Mouse (Mus musculus) heart, postnatal 0 days (tissue): ENCODE data around the gene Ybey. TPM values are rescaled to one million over a fixed set of nuclear protein-coding genes. Genes with fewer than 3 reads are reported as not detected.

Experiments
- ATAC-seq: fragments of 200-750 bp; cut with Nextera tagmentation; 2 replicates; pipeline ENCODE4 v1.8.0; 2017; ENCODE audit warnings: low read depth, moderate number of reproducible peaks, moderate library complexity; ENCODE audit not compliant: insufficient read depth
- DNase-seq: peaks from one replicate; pipeline ENCODE4 v3.0.0-alpha.2; 2016; ENCODE audit warnings: low spot score
- H3K27ac ChIP-seq: fragments of 300-500 bp; sonication (generic); 2 replicates; pipeline ENCODE4 v1.5.1; 2014; ENCODE audit warnings: low read depth, mild to moderate bottlenecking
- H3K27me3 ChIP-seq: fragments of 300-500 bp; sonication (generic); 2 replicates; pipeline ENCODE4 v1.6.1; 2014; ENCODE audit warnings: low read length, mixed read lengths; ENCODE audit not compliant: control insufficient read depth, insufficient read depth
- H3K36me3 ChIP-seq: fragments of 300-500 bp; sonication (generic); replicated peaks from 2 replicates; pipeline ENCODE4 v1.6.1; 2014; ENCODE audit warnings: low read length, mixed read lengths; ENCODE audit not compliant: control insufficient read depth, insufficient read depth
- H3K4me1 ChIP-seq: fragments of 300-500 bp; sonication (generic); 2 replicates; pipeline ENCODE4 v1.6.1; 2014; ENCODE audit warnings: antibody characterized with exemption; ENCODE audit not compliant: control insufficient read depth, insufficient read depth
- H3K4me2 ChIP-seq: fragments of 300-500 bp; sonication (generic); 2 replicates; pipeline ENCODE4 v1.6.1; 2014; ENCODE audit warnings: low read depth, mild to moderate bottlenecking, low read length, moderate library complexity
- H3K4me3 ChIP-seq: fragments of 300-500 bp; sonication (generic); 2 replicates; pipeline ENCODE4 v1.5.1; 2014; ENCODE audit warnings: low read depth, low read length
- H3K9ac ChIP-seq: fragments of 300-500 bp; sonication (generic); replicated peaks from 2 replicates; pipeline ENCODE4 v1.6.1; 2014; ENCODE audit warnings: low read depth, low read length, mixed read lengths
- H3K9me3 ChIP-seq: fragments of 300-500 bp; sonication (generic); replicated peaks from 2 replicates; pipeline ENCODE4 v1.6.1; 2016; ENCODE audit warnings: low read length; ENCODE audit not compliant: control insufficient read depth
- CTCF ChIP-seq: IDR thresholded peaks from 2 replicates; pipeline ENCODE4 v1.5.1; 2016; ENCODE audit warnings: antibody characterized with exemption, control low read depth, low read depth
- EP300 ChIP-seq: IDR thresholded peaks from 2 replicates; pipeline ENCODE4 v1.6.1; 2016; ENCODE audit warnings: antibody characterized with exemption, low read depth
- WGBS: fragments of 180-500 bp; shearing (Covaris S2); extraction: QIAGEN DNeasy Blood & Tissue Kit; methylation state at CpG from one replicate; pipeline ENCODE4 v1.1.7; 2014; 5-methylcytosine and 5-hydroxymethylcytosine counted together
- polyA plus RNA-seq: library from polyadenylated mRNA; unstranded; fragments of >200 nt; fragmentation: Nextera tagmentation; extraction: Ambion mirVana; gene quantifications from 2 replicates; pipeline ENCODE4 v1.2.1, GENCODE M21; 2015
- total RNA-seq: library from RNA; depleted of rRNA; stranded (reverse); fragments of >200 nt; gene quantifications from 2 replicates; pipeline ENCODE4 v1.2.3, GENCODE M21; 2014; ENCODE audit warnings: low replicate concordance

Gene Ybey
- total and polyA plus RNA-seq, 2 experiments from 2014 or later, result 4.5 to 6.3 TPM

- peak; percentile 32 for DNase-seq
- WGBS, result 31% methylated on average over 6 of the region's 6 CpGs
- H3K9ac ChIP-seq, result no peak overlapping the region
- H3K4me1 ChIP-seq, result no peaks in the 10 kb centered on the region
- H3K36me3 ChIP-seq, result peaks cover 97% of the 10 kb centered on the region
- no peak overlapping the region for H3K4me3 ChIP-seq
- ATAC-seq, result peak; percentile 55
- no peaks in the 10 kb centered on the region for H3K9me3 ChIP-seq
- no peak overlapping the region for H3K4me2 ChIP-seq
- H3K27me3 ChIP-seq, result no peaks in the 10 kb centered on the region
- 0 out of 2 replicates have a peak overlapping the region, but pooled peaks have one; percentile 35 for H3K27ac ChIP-seq
- TF ChIP-seq CTCF (no peak), EP300 (no peak)
Measured at GRCm38 (mm10) chr10:76481480-76481879, 12.6 kb upstream of the Ybey start.

- Histone ChIP-seq H3K27me3 (no peaks in the 10 kb centered on the region), H3K4me2 (no peak overlapping the region), H3K36me3 (peaks cover 97% of the 10 kb centered on the region), H3K9me3 (no peaks in the 10 kb centered on the region), H3K9ac (no peak overlapping the region), H3K4me1 (no peaks in the 10 kb centered on the region), H3K27ac (peak overlapping the region; percentile 35; the same call in 1 of the 2 replicates), H3K4me3 (no peak overlapping the region)
- DNase-seq (no peak), ATAC-seq (no peak)
- WGBS, result 88% methylated on average over 12 of the region's 13 CpGs
- TF ChIP-seq EP300, result no peak
- no peak for TF ChIP-seq CTCF
Measured at GRCm38 (mm10) chr10:76480851-76481250, 11.9 kb upstream of the Ybey start.

GRCm38 (mm10) chr10:76473759-76474158, 4.8 kb upstream of the Ybey start:
- Histone ChIP-seq H3K4me1 (no peaks in the 10 kb centered on the region), H3K36me3 (peaks cover 72% of the 10 kb centered on the region)
- 82% methylated on average over 5 of the region's 5 CpGs for WGBS

GRCm38 (mm10) chr10:76462721-76463120, 6.2 kb downstream of the Ybey start:
- ATAC-seq (no peak), DNase-seq (no peak)
- Histone ChIP-seq H3K4me1 (no peaks in the 10 kb centered on the region), H3K27ac (no peak overlapping the region), H3K4me2 (no peak overlapping the region), H3K4me3 (no peak overlapping the region), H3K9me3 (peaks cover 5% of the 10 kb centered on the region), H3K27me3 (no peaks in the 10 kb centered on the region), H3K9ac (no peak overlapping the region), H3K36me3 (no peaks in the 10 kb centered on the region)
- TF ChIP-seq CTCF, result no peak
- no peak for TF ChIP-seq EP300
- 79% methylated on average over 6 of the region's 6 CpGs for WGBS

More at GRCm38 (mm10) chr10:76473759-76474158, 4.8 kb upstream of the Ybey start:
- no peak overlapping the region for H3K9ac ChIP-seq
- H3K4me3 ChIP-seq, result no peak overlapping the region
- ATAC-seq, result no peak
- no peaks in the 10 kb centered on the region for H3K27me3 ChIP-seq
- H3K27ac ChIP-seq, result no peak overlapping the region
- H3K9me3 ChIP-seq, result no peaks in the 10 kb centered on the region
- TF ChIP-seq EP300 (no peak), CTCF (no peak)
- no peak for DNase-seq
- H3K4me2 ChIP-seq, result no peak overlapping the region

- Histone ChIP-seq H3K4me2 (no peak overlapping the region), H3K27ac (no peak overlapping the region), H3K36me3 (no peaks in the 10 kb centered on the region), H3K9me3 (peaks cover 5% of the 10 kb centered on the region), H3K4me1 (no peaks in the 10 kb centered on the region), H3K4me3 (no peak overlapping the region), H3K9ac (no peak overlapping the region), H3K27me3 (no peaks in the 10 kb centered on the region)
- DNase-seq (no peak), ATAC-seq (no peak)
- WGBS, result 84% methylated on average over 7 of the region's 7 CpGs
- TF ChIP-seq EP300 (no peak), CTCF (no peak)
Measured at GRCm38 (mm10) chr10:76462312-76462711, 6.6 kb downstream of the Ybey start.

- H3K36me3 ChIP-seq, result no peaks in the 10 kb centered on the region
- no peak overlapping the region for H3K27ac ChIP-seq
- H3K4me1 ChIP-seq, result no peaks in the 10 kb centered on the region
- no peak for ATAC-seq
- TF ChIP-seq EP300, result no peak
- peaks cover 5% of the 10 kb centered on the region for H3K9me3 ChIP-seq
- WGBS, result 97% methylated on average over 1 of the region's 1 CpGs
- H3K4me3 ChIP-seq, result no peak overlapping the region
- H3K27me3 ChIP-seq, result no peaks in the 10 kb centered on the region
- H3K4me2 ChIP-seq, result no peak overlapping the region
- no peak for DNase-seq
- no peak overlapping the region for H3K9ac ChIP-seq
Measured at GRCm38 (mm10) chr10:76461255-76461654, 7.7 kb downstream of the Ybey start.
